Mouse (Mus musculus) right cerebral cortex, adult 18-20 months (tissue): ENCODE measurements around the gene Tex33.
A peak's percentile ranks its signal among the peaks of the same experiment; 100 is the strongest.

ENCODE experiments used
- DNase-seq: peaks from one replicate; pipeline ENCODE4 v3.0.0; 2022; ENCODE audit warnings: mixed read lengths

Gene Tex33

GRCm38 (mm10) chr15:78395478-78395962 is at the start of gene Tex33:
TSS of gene Tex33 (minus strand) at chr15:78395912.
- no peak for DNase-seq

GRCm38 (mm10) chr15:78443857-78444256 is 48.1 kb upstream of the Tex33 start:
- DNase-seq = no peak

GRCm38 (mm10) chr15:78442231-78442630 is 46.5 kb upstream of the Tex33 start:
- no peak for DNase-seq

- DNase-seq = no peak
Measured at GRCm38 (mm10) chr15:78438973-78439372, 43.3 kb upstream of the Tex33 start.

GRCm38 (mm10) chr15:78438505-78438904 is 42.8 kb upstream of the Tex33 start:
- DNase-seq = no peak

- DNase-seq = no peak
Measured at GRCm38 (mm10) chr15:78438018-78438394, 42.3 kb upstream of the Tex33 start.

- DNase-seq = peak; percentile 84
Measured at GRCm38 (mm10) chr15:78437237-78438017, 41.7 kb upstream of the Tex33 start.

- peak; percentile 95 for DNase-seq
Measured at GRCm38 (mm10) chr15:78436380-78437192, 40.9 kb upstream of the Tex33 start.

GRCm38 (mm10) chr15:78435681-78436080 is 40.0 kb upstream of the Tex33 start:
- DNase-seq = no peak

- DNase-seq = no peak
Measured at GRCm38 (mm10) chr15:78434896-78435520, 39.3 kb upstream of the Tex33 start.

- DNase-seq = no peak
Measured at GRCm38 (mm10) chr15:78431541-78432121, 35.9 kb upstream of the Tex33 start.

- DNase-seq = no peak
Measured at GRCm38 (mm10) chr15:78430874-78431273, 35.2 kb upstream of the Tex33 start.

- DNase-seq = no peak
Measured at GRCm38 (mm10) chr15:78429871-78430622, 34.3 kb upstream of the Tex33 start.

GRCm38 (mm10) chr15:78429139-78429459 is 33.4 kb upstream of the Tex33 start:
- DNase-seq = no peak

GRCm38 (mm10) chr15:78428391-78429138 is 32.9 kb upstream of the Tex33 start, which contains the start of gene Kctd17:
TSS of gene Kctd17 (plus strand) at chr15:78428564.
- peak; percentile 91 for DNase-seq

GRCm38 (mm10) chr15:78425230-78425629 is 29.5 kb upstream of the Tex33 start:
- no peak for DNase-seq

- DNase-seq = no peak
Measured at GRCm38 (mm10) chr15:78424507-78424906, 28.8 kb upstream of the Tex33 start.

- DNase-seq = peak; percentile 87
Measured at GRCm38 (mm10) chr15:78422046-78422956, 26.6 kb upstream of the Tex33 start.

- no peak for DNase-seq
Measured at GRCm38 (mm10) chr15:78420395-78420794, 24.7 kb upstream of the Tex33 start.

- no peak for DNase-seq
Measured at GRCm38 (mm10) chr15:78416937-78417336, 21.2 kb upstream of the Tex33 start.
